Mouse (Mus musculus) MEL (cell line): ENCODE measurements at regions not wholly inside any gene's neighbourhood (a gene's known extent, or its start where the extent isn't known, plus 50 kb on each side); places are given as distances from the start of the nearest gene placed in this dataset.

Source experiments
- BHLHE40 ChIP-seq: IDR thresholded peaks from 2 replicates; pipeline ENCODE4 v1.6.1; 2012; ENCODE audit warnings: low read depth, mild to moderate bottlenecking, inconsistent platforms, low read length, improper control_type of control experiment, borderline replicate concordance
- CHD2 ChIP-seq: IDR thresholded peaks from 2 replicates; pipeline ENCODE4 v1.6.1; 2011; ENCODE audit warnings: low read length, improper control_type of control experiment
- CTCF ChIP-seq, 3 experiments: IDR thresholded peaks in 2 of 3; conservative IDR thresholded peaks in 1 of 3; 2 replicates each; pipeline ENCODE4 v1.5.1; 2011 to 2012; ENCODE audit warnings: low read length in 3 of 3, low read depth in 2 of 3, mild to moderate bottlenecking in 2 of 3, improper control_type of control experiment in 1 of 3, inconsistent platforms in 1 of 3, mixed read lengths in 1 of 3, moderate library complexity in 1 of 3; ENCODE audit not compliant: control insufficient read depth in 1 of 3, insufficient read depth in 1 of 3, poor library complexity in 1 of 3, severe bottlenecking in 1 of 3
- E2F4 ChIP-seq: IDR thresholded peaks from 2 replicates; pipeline ENCODE4 v1.6.1; 2011; ENCODE audit warnings: low read depth, low read length, improper control_type of control experiment, borderline replicate concordance
- EP300 ChIP-seq, 2 experiments: IDR thresholded peaks; 2 replicates each; pipeline ENCODE4 v1.6.1; 2011; ENCODE audit warnings: improper control_type of control experiment in 2 of 2, low read length in 2 of 2, low read depth in 1 of 2, mild to moderate bottlenecking in 1 of 2
- GABPA ChIP-seq: IDR thresholded peaks from 2 replicates; pipeline ENCODE4 v1.6.1; 2012; ENCODE audit warnings: low read depth, mild to moderate bottlenecking, inconsistent platforms, low read length, improper control_type of control experiment, moderate library complexity
- JUND ChIP-seq: IDR thresholded peaks from 2 replicates; pipeline ENCODE4 v1.6.1; 2011; ENCODE audit warnings: low read depth, mild to moderate bottlenecking, improper control_type of control experiment, low read length
- MEF2A ChIP-seq: IDR thresholded peaks from 2 replicates; pipeline ENCODE4 v1.6.1; 2014; ENCODE audit warnings: low read depth, mild to moderate bottlenecking, inconsistent platforms, low read length, improper control_type of control experiment; ENCODE audit not compliant: poor library complexity, insufficient replicate concordance, severe bottlenecking; ENCODE audit errors: extremely low read depth
- MXI1 ChIP-seq: IDR thresholded peaks from 2 replicates; pipeline ENCODE4 v1.6.1; 2011; ENCODE audit warnings: mild to moderate bottlenecking, low read depth, low read length, improper control_type of control experiment
- NRF1 ChIP-seq: IDR thresholded peaks from 2 replicates; pipeline ENCODE4 v1.6.1; 2014; ENCODE audit warnings: low read depth, mild to moderate bottlenecking, inconsistent platforms, low read length, improper control_type of control experiment, moderate library complexity; ENCODE audit not compliant: poor library complexity, insufficient read depth, severe bottlenecking
- POLR2A ChIP-seq, 2 experiments: IDR thresholded peaks; 2 replicates each; pipeline ENCODE4 v1.6.1; 2011 to 2012; ENCODE audit warnings: low read length in 2 of 2, mild to moderate bottlenecking in 2 of 2, control low read depth in 1 of 2, improper control_type of control experiment in 1 of 2, low read depth in 1 of 2, moderate library complexity in 1 of 2; ENCODE audit not compliant: control insufficient read depth in 1 of 2, insufficient read depth in 1 of 2, poor library complexity in 1 of 2
- POLR2AphosphoS5 ChIP-seq: IDR thresholded peaks from 2 replicates; pipeline ENCODE4 v1.6.1; 2012; ENCODE audit warnings: low read depth, borderline replicate concordance, mild to moderate bottlenecking, inconsistent platforms, low read length, moderate library complexity, mixed read lengths
- ZKSCAN1 ChIP-seq: IDR thresholded peaks from 2 replicates; pipeline ENCODE4 v1.6.1; 2012; ENCODE audit warnings: low read depth, mild to moderate bottlenecking, inconsistent platforms, low read length, improper control_type of control experiment, moderate library complexity
- ZNF384 ChIP-seq: IDR thresholded peaks from 2 replicates; pipeline ENCODE4 v1.6.1; 2012; ENCODE audit warnings: low read depth, mild to moderate bottlenecking, inconsistent platforms, low read length, improper control_type of control experiment

DNA sequence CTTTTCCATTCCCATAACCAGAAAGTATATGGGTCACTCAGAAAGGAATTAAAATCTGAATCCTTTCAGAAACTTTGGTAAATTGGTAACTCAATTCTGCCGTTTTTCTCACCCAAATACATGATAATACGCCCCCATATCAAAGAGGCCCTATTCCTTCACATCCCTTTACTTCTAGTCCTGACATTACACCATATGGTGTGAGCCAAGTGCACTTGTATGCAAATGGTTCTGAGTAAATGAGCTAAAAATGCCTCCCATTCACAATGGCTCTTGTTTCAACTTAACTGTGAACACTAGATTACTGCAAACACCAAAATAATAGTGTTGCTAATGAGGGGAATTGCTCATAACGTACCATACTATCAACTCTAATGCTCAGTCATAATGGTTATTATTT, 201.7 kb upstream of the Acvr2a start:
- TF ChIP-seq ZKSCAN1 = no peak
- TF ChIP-seq JUND = no peak
- TF ChIP-seq EP300 (IDR thresholded peaks at IDR 0.05; ENCODE audit: low read depth in 1 of 2, low read length in 2 of 2) = no peak
- TF ChIP-seq CTCF (IDR thresholded peaks at IDR 0.05 in 2 of 3, conservative IDR thresholded peaks at IDR 0.05 in 1 of 3; ENCODE audit: control insufficient read depth in 1 of 3, insufficient read depth in 1 of 3, low read depth in 2 of 3, low read length in 3 of 3, poor library complexity in 1 of 3, severe bottlenecking in 1 of 3) = no peak
- no peak for TF ChIP-seq NRF1
- TF ChIP-seq CHD2 = no peak
- TF ChIP-seq MXI1 = no peak
- TF ChIP-seq ZNF384 = no peak
- no peak for TF ChIP-seq E2F4
- no peak for TF ChIP-seq BHLHE40
- no peak for TF ChIP-seq POLR2A (IDR thresholded peaks at IDR 0.05; ENCODE audit: control insufficient read depth in 1 of 2, insufficient read depth in 1 of 2, low read depth in 1 of 2, low read length in 2 of 2, poor library complexity in 1 of 2)
- no peak for TF ChIP-seq POLR2AphosphoS5
- no peak for TF ChIP-seq MEF2A
- TF ChIP-seq GABPA = no peak
